8 mouse cellular contexts compared by ENCODE assay signal in the genomic region with DNA sequence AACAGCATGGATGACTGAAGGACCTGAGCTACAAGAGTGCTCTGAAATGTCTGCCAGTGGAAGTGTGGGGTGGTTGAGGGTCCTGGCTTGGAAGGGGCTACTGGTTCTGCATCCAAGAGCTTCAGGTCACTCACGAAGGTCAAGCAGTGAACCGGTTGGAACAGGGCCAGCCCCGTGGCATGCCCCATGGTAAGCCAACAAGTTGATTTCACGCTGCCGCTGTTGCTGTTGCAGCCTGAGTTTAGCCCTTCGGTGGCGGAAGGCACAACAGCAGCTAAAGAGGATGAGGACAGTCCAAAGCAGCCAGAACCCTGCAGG. TPM values are rescaled to one million over a fixed set of nuclear protein-coding genes. Genes with fewer than 3 reads are reported as not detected.
DNase-seq lines count a peak whose midpoint lies in the region; ATAC-seq and TF ChIP-seq lines count a peak whose summit lies in the region.

No protein-coding gene starts in this region.

- no peak for DNase-seq in heart, adult 9 months (ENCODE audit: low spot score in 2 of 2)
- peak; percentile 58 to 60 for DNase-seq in cerebellum, postnatal 10 days
- no peak for DNase-seq in hindbrain, postnatal 0 days (ENCODE audit: low spot score)
- no peak for DNase-seq in midbrain, embryonic 10.5 days (ENCODE audit: low spot score)
- no peak for DNase-seq in thymus, adult 2 months
- no peak for DNase-seq in right cerebral cortex, postnatal 4 days
- DNase-seq in yolk sac, embryonic 10.5 days (ENCODE audit: low spot score) = no peak

- H3K27ac ChIP-seq in heart, embryonic 12.5 days (ENCODE audit: poor library complexity, severe bottlenecking) = no peak overlapping the region
- H3K27ac ChIP-seq in hindbrain, postnatal 0 days = no peak overlapping the region
- H3K27ac ChIP-seq in midbrain, embryonic 10.5 days (replicated peaks) = peak overlapping the region; percentile 99
- no peak overlapping the region for H3K27ac ChIP-seq in thymus, adult 2 months (ENCODE audit: control insufficient read depth, insufficient read depth, low read length)

- no peak for ATAC-seq in heart, embryonic 12.5 days (ENCODE audit: insufficient number of reproducible peaks, low FRiP score)
- ATAC-seq in hindbrain, postnatal 0 days = no peak

- peaks cover 48% of the 10 kb centered on the region for H3K4me1 ChIP-seq in heart, embryonic 12.5 days (replicated peaks)
- peaks cover 31% of the 10 kb centered on the region for H3K4me1 ChIP-seq in hindbrain, postnatal 0 days (ENCODE audit: insufficient read depth, low read length)
- H3K4me1 ChIP-seq in midbrain, embryonic 10.5 days = peaks cover 80% of the 10 kb centered on the region
- peaks cover 40% of the 10 kb centered on the region for H3K4me1 ChIP-seq in thymus, adult 2 months (replicated peaks; ENCODE audit: control insufficient read depth, insufficient read depth, low read length)

- no peaks in the 10 kb centered on the region for H3K27me3 ChIP-seq in heart, embryonic 12.5 days (replicated peaks)
- H3K27me3 ChIP-seq in hindbrain, postnatal 0 days (ENCODE audit: insufficient read depth, low read length) = no peaks in the 10 kb centered on the region
- H3K27me3 ChIP-seq in midbrain, embryonic 10.5 days (ENCODE audit: low read depth, poor library complexity, severe bottlenecking) = no peaks in the 10 kb centered on the region
- no peaks in the 10 kb centered on the region for H3K27me3 ChIP-seq in thymus, adult 2 months (ENCODE audit: control insufficient read depth, insufficient read depth, low read length)

- no peaks in the 10 kb centered on the region for H3K9me3 ChIP-seq in heart, embryonic 12.5 days (replicated peaks)
- H3K9me3 ChIP-seq in hindbrain, postnatal 0 days (ENCODE audit: low read length) = no peaks in the 10 kb centered on the region
- no peaks in the 10 kb centered on the region for H3K9me3 ChIP-seq in midbrain, embryonic 10.5 days (replicated peaks)

- peak overlapping the region; percentile 90 for H3K4me2 ChIP-seq in heart, embryonic 12.5 days
- H3K4me2 ChIP-seq in hindbrain, postnatal 0 days (ENCODE audit: low read depth, low read length) = peak overlapping the region; percentile 98; the same call in 1 of the 2 replicates

- H3K9ac ChIP-seq in heart, embryonic 12.5 days = no peak overlapping the region
- 0 out of 2 replicates have a peak overlapping the region, but pooled peaks have one; percentile 76 for H3K9ac ChIP-seq in hindbrain, postnatal 0 days (replicated peaks; ENCODE audit: low read length)

- 86% methylated on average over 7 of the region's 7 CpGs for WGBS in heart, embryonic 12.5 days
- 39% methylated on average over 7 of the region's 7 CpGs for WGBS in hindbrain, postnatal 0 days
- 87% methylated on average over 7 of the region's 7 CpGs for WGBS in midbrain, embryonic 10.5 days
- WGBS in thymus, adult 2 months = 17% methylated on average over 7 of the region's 7 CpGs

- no peak overlapping the region for H3K4me3 ChIP-seq in heart, embryonic 12.5 days
- H3K4me3 ChIP-seq in hindbrain, postnatal 0 days (ENCODE audit: low read length) = no peak overlapping the region
- H3K4me3 ChIP-seq in midbrain, embryonic 10.5 days = peak overlapping the region; percentile 89
- H3K4me3 ChIP-seq in thymus, adult 2 months (ENCODE audit: control insufficient read depth, insufficient read depth, low read length) = no peak overlapping the region

- TF ChIP-seq CTCF in hindbrain, postnatal 0 days (IDR thresholded peaks at IDR 0.05; ENCODE audit: low read depth) = no peak
- no peak for TF ChIP-seq CTCF in thymus, adult 2 months (IDR thresholded peaks at IDR 0.05; ENCODE audit: borderline replicate concordance, control insufficient read depth, extremely low read depth, insufficient read depth, low read length, poor library complexity)

- TF ChIP-seq POLR2A in thymus, adult 2 months (IDR thresholded peaks at IDR 0.05; ENCODE audit: control insufficient read depth, extremely low read depth, insufficient read depth, low read length, poor library complexity) = no peak

- peaks cover 33% of the 10 kb centered on the region for H3K36me3 ChIP-seq in heart, embryonic 12.5 days
- 0 out of 2 replicates have a peak, but pooled peaks cover 9% of the 10 kb centered on the region for H3K36me3 ChIP-seq in hindbrain, postnatal 0 days (ENCODE audit: insufficient read depth, low read length)
- peaks cover 46% of the 10 kb centered on the region for H3K36me3 ChIP-seq in midbrain, embryonic 10.5 days
- no peaks in the 10 kb centered on the region for H3K36me3 ChIP-seq in thymus, adult 2 months (ENCODE audit: control insufficient read depth, insufficient read depth, low read length)

RNA-seq across cellular contexts. Expression of gene Wbp1, which starts 1.7 kb away (rescaled TPM):
- 87.6 and 91.3 TPM in 2 replicates for polyA plus RNA-seq in heart, embryonic 12.5 days (2016; fragmentation: Nextera tagmentation; extraction: Ambion mirVana)
- 182 and 209 TPM in 2 replicates for total RNA-seq in hindbrain, postnatal 0 days (2014; rRNA removed)
- 99.6 and 101 TPM in 2 replicates for polyA plus RNA-seq in hindbrain, postnatal 0 days (2015; fragmentation: Nextera tagmentation; extraction: Ambion mirVana)
- 138 and 180 TPM in 2 replicates for polyA plus RNA-seq in midbrain, embryonic 10.5 days (2016; fragmentation: Nextera tagmentation; extraction: Ambion mirVana)
- 227 and 265 TPM in 2 replicates for polyA plus RNA-seq in thymus, adult 2 months (2012; rRNA removed)

RNA-seq across cellular contexts. Expression of gene Mogs, which starts 4.4 kb away (rescaled TPM):
- polyA plus RNA-seq in heart, embryonic 12.5 days (2016; fragmentation: Nextera tagmentation; extraction: Ambion mirVana) = 30.7 and 30.8 TPM in 2 replicates
- total RNA-seq in hindbrain, postnatal 0 days (2014; rRNA removed) = 44.9 and 48.5 TPM in 2 replicates
- 20.5 and 21.1 TPM in 2 replicates for polyA plus RNA-seq in hindbrain, postnatal 0 days (2015; fragmentation: Nextera tagmentation; extraction: Ambion mirVana)
- polyA plus RNA-seq in midbrain, embryonic 10.5 days (2016; fragmentation: Nextera tagmentation; extraction: Ambion mirVana) = 31.8 and 33.7 TPM in 2 replicates
- polyA plus RNA-seq in thymus, adult 2 months (2012; rRNA removed) = 142 and 143 TPM in 2 replicates

RNA-seq across cellular contexts. Expression of gene Ino80b, which starts 5.5 kb away (rescaled TPM):
- polyA plus RNA-seq in heart, embryonic 12.5 days (2016; fragmentation: Nextera tagmentation; extraction: Ambion mirVana) = 11.1 and 12.1 TPM in 2 replicates
- 26.7 and 31.0 TPM in 2 replicates for total RNA-seq in hindbrain, postnatal 0 days (2014; rRNA removed)
- 12.0 and 14.8 TPM in 2 replicates for polyA plus RNA-seq in hindbrain, postnatal 0 days (2015; fragmentation: Nextera tagmentation; extraction: Ambion mirVana)
- 18.2 and 18.7 TPM in 2 replicates for polyA plus RNA-seq in midbrain, embryonic 10.5 days (2016; fragmentation: Nextera tagmentation; extraction: Ambion mirVana)
- polyA plus RNA-seq in thymus, adult 2 months (2012; rRNA removed) = 67.2 and 98.6 TPM in 2 replicates

RNA-seq across cellular contexts. Expression of gene Mrpl53, which starts 10.9 kb away (rescaled TPM):
- polyA plus RNA-seq in heart, embryonic 12.5 days (2016; fragmentation: Nextera tagmentation; extraction: Ambion mirVana) = 155 and 156 TPM in 2 replicates
- 72.5 and 73.7 TPM in 2 replicates for total RNA-seq in hindbrain, postnatal 0 days (2014; rRNA removed)
- polyA plus RNA-seq in hindbrain, postnatal 0 days (2015; fragmentation: Nextera tagmentation; extraction: Ambion mirVana) = 122 and 126 TPM in 2 replicates
- polyA plus RNA-seq in midbrain, embryonic 10.5 days (2016; fragmentation: Nextera tagmentation; extraction: Ambion mirVana) = 148 and 153 TPM in 2 replicates
- 67.2 and 83.6 TPM in 2 replicates for polyA plus RNA-seq in thymus, adult 2 months (2012; rRNA removed)

RNA-seq across cellular contexts. Expression of gene Rtkn, which starts 15.6 kb away (rescaled TPM):
- polyA plus RNA-seq in heart, embryonic 12.5 days (2016; fragmentation: Nextera tagmentation; extraction: Ambion mirVana) = 20.3 and 22.0 TPM in 2 replicates
- 40.0 and 73.6 TPM in 2 replicates for total RNA-seq in hindbrain, postnatal 0 days (2014; rRNA removed)
- polyA plus RNA-seq in hindbrain, postnatal 0 days (2015; fragmentation: Nextera tagmentation; extraction: Ambion mirVana) = 20.8 and 21.1 TPM in 2 replicates
- polyA plus RNA-seq in midbrain, embryonic 10.5 days (2016; fragmentation: Nextera tagmentation; extraction: Ambion mirVana) = 35.3 and 39.7 TPM in 2 replicates
- polyA plus RNA-seq in thymus, adult 2 months (2012; rRNA removed) = 40.5 and 41.3 TPM in 2 replicates

Comparison
In these comparisons a context has a peak if more than half of its experiments do, and no peak if none do; other contexts are left out.
1. DNase-seq: peak in cerebellum, postnatal 10 days (2 of 2); none in heart, adult 9 months (0 of 2), hindbrain, postnatal 0 days (single experiment), midbrain, embryonic 10.5 days (single experiment), thymus, adult 2 months (single experiment), right cerebral cortex, postnatal 4 days (single experiment) and yolk sac, embryonic 10.5 days (single experiment).